Mouse (Mus musculus) liver, embryonic 14.5 days (tissue): ENCODE measurements around the gene Rab2b. TPM values are rescaled to one million over a fixed set of nuclear protein-coding genes. Genes with fewer than 3 reads are reported as not detected.

Experiments used
- ATAC-seq: fragments of 200-750 bp; cut with Nextera tagmentation; 2 replicates; pipeline ENCODE4 v1.8.0; 2017; ENCODE audit warnings: moderate number of reproducible peaks, mild to moderate bottlenecking, moderate library complexity; ENCODE audit not compliant: insufficient read depth
- DNase-seq, 3 experiments: peaks; one replicate each; pipeline ENCODE4 v3.0.0-alpha.2; 2012 to 2013; ENCODE audit warnings: low read depth in 3 of 3, low spot score in 3 of 3
- H3K27ac ChIP-seq: fragments of 300-500 bp; sonication (generic); 2 replicates; pipeline ENCODE4 v1.5.1; 2014; ENCODE audit warnings: moderate library complexity, mild to moderate bottlenecking, control low read depth, inconsistent platforms
- H3K27me3 ChIP-seq: fragments of 300-500 bp; sonication (generic); 2 replicates; pipeline ENCODE4 v1.6.1; 2014; ENCODE audit warnings: mild to moderate bottlenecking, low read length, moderate library complexity; ENCODE audit not compliant: control insufficient read depth, insufficient read depth
- H3K36me3 ChIP-seq: fragments of 300-500 bp; sonication (generic); replicated peaks from 2 replicates; pipeline ENCODE4 v1.6.1; 2014; ENCODE audit warnings: low read depth; ENCODE audit not compliant: control insufficient read depth, insufficient read depth
- H3K4me1 ChIP-seq, 2 experiments: fragments of 200-500 bp in 1 of 2; fragments of 300-500 bp in 1 of 2; sonication (generic) in 1 of 2; replicated peaks; 2 replicates each; pipeline ENCODE4 v1.6.1; 2012 to 2014; ENCODE audit warnings: antibody characterized with exemption in 1 of 2, inconsistent platforms in 1 of 2, low read length in 1 of 2; ENCODE audit not compliant: control insufficient read depth in 2 of 2, insufficient read depth in 2 of 2
- H3K4me2 ChIP-seq: fragments of 300-500 bp; sonication (generic); 2 replicates; pipeline ENCODE4 v1.6.1; 2014; ENCODE audit warnings: low read depth, mild to moderate bottlenecking, control low read depth, moderate library complexity
- H3K4me3 ChIP-seq, 2 experiments: fragments of 200-500 bp in 1 of 2; fragments of 300-500 bp in 1 of 2; sonication (generic) in 1 of 2; 2 replicates each; pipeline ENCODE4 v1.5.1; 2012 to 2014; ENCODE audit warnings: low read depth in 2 of 2, low read length in 2 of 2, mild to moderate bottlenecking in 2 of 2, control low read depth in 1 of 2, inconsistent platforms in 1 of 2, moderate library complexity in 1 of 2; ENCODE audit not compliant: insufficient read depth in 1 of 2
- H3K9ac ChIP-seq: fragments of 300-500 bp; sonication (generic); replicated peaks from 2 replicates; pipeline ENCODE4 v1.6.1; 2014; ENCODE audit warnings: mild to moderate bottlenecking, control low read depth, moderate library complexity
- H3K9me3 ChIP-seq: fragments of 300-500 bp; sonication (generic); 2 replicates; pipeline ENCODE4 v1.6.1; 2016; ENCODE audit warnings: low read length, mixed read lengths; ENCODE audit not compliant: control insufficient read depth
- CTCF ChIP-seq: IDR thresholded peaks from 2 replicates; pipeline ENCODE4 v1.5.1; 2016; ENCODE audit warnings: antibody characterized with exemption, low read depth, control low read depth
- EP300 ChIP-seq: IDR thresholded peaks from 2 replicates; pipeline ENCODE4 v1.6.1; 2016; ENCODE audit warnings: antibody characterized with exemption, low read depth
- WGBS: fragments of 180-500 bp; shearing (Covaris S2); extraction: QIAGEN DNeasy Blood & Tissue Kit; methylation state at CpG from one replicate; pipeline ENCODE4 v1.1.7; 2014; ENCODE audit not compliant: insufficient replicate concordance; 5-methylcytosine and 5-hydroxymethylcytosine counted together
- polyA plus RNA-seq, 2 experiments: library from polyadenylated mRNA; depleted of rRNA in 1 of 2; stranded (reverse) in 1 of 2; unstranded in 1 of 2; fragments of >200 nt; fragmentation: Nextera tagmentation in 1 of 2; extraction: Ambion mirVana in 1 of 2; gene quantifications; 2 replicates each; pipeline versions ENCODE4 v1.2.1 to v1.2.3; 2012 to 2014

Gene Rab2b
- polyA plus RNA-seq, 2 experiments = 1.9 to 3.1 TPM

DNA sequence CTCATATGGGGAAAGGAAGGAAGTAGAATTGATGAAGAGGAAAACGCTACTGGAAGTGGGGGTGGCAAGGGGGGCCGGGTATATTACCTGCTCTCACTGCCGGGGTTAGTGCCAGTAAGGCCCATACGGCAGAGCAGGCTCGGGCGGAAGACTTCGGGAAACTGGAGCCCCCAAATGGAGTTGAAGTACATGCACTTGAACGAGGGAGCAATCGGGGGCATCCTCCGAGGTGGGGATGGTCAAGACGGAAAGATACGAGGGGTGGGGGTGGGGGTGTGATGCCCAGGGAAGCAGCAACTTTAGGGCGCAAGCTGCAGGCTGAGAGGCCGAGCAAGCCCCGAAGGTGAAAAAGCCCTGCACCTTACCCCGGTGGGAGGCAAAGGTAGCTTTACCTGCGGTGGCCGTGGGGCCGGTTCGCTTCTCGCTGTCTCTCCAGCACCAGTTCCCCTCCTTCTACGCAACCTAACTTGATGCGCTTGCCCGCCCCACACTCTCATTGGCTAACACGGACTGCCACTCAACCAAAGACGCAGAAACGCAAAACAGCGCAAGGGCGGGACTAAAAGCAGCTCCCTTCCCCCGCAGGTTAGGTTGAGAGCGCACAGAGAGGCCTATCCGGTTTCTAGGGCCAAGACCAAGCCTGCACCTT is 35.2 kb downstream of the Rab2b start:
- no peak for TF ChIP-seq CTCF
- TF ChIP-seq EP300 = no peak
- Histone ChIP-seq H3K9ac (peak overlapping the region; percentile 80), H3K9me3 (no peaks in the 10 kb centered on the region), H3K4me1 (peaks cover 6 to 17% of the 10 kb centered on the region in 2 experiments), H3K4me2 (peak overlapping the region; percentile 86), H3K27me3 (no peaks in the 10 kb centered on the region), H3K27ac (peak overlapping the region; percentile 31), H3K36me3 (no peaks in the 10 kb centered on the region), H3K4me3 (peak overlapping the region; percentile 80 to 81)
- peak; percentile 99 for ATAC-seq
- DNase-seq = peak; percentile 100
- WGBS = under 1% methylated on average over 32 of the region's 32 CpGs

DNA sequence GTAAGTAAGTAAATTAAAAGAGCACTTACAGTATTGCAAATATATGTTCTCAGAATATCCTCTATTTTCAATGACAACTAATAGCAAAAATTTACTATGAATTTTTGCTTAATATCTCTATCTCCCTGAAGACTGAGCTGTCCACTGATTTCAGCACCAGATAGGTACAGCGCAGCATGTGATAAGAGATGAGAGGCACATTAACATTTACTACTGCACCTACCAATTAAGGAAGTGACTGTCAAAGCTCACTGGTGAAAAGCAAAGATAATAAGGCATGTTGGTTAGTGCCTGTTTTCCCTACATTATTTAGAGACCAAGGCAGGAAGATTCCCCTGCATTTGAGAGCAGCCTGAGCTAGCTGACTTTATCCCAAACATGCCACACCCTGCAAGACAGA is 43.1 kb downstream of the Rab2b start:
- H3K27ac ChIP-seq = no peak overlapping the region
- no peak overlapping the region for H3K4me2 ChIP-seq
- H3K4me3 ChIP-seq = no peak overlapping the region
- no peaks in the 10 kb centered on the region for H3K9me3 ChIP-seq
- WGBS = 65% methylated on average over 1 of the region's 1 CpGs
- H3K4me1 ChIP-seq = no peaks in the 10 kb centered on the region; a peak in 1 of 4 replicates
- ATAC-seq (no peak), DNase-seq (no peak)
- H3K9ac ChIP-seq = no peak overlapping the region
- H3K27me3 ChIP-seq = no peaks in the 10 kb centered on the region
- no peak for TF ChIP-seq CTCF
- TF ChIP-seq EP300 = no peak
- H3K36me3 ChIP-seq = peaks cover 46% of the 10 kb centered on the region

DNA sequence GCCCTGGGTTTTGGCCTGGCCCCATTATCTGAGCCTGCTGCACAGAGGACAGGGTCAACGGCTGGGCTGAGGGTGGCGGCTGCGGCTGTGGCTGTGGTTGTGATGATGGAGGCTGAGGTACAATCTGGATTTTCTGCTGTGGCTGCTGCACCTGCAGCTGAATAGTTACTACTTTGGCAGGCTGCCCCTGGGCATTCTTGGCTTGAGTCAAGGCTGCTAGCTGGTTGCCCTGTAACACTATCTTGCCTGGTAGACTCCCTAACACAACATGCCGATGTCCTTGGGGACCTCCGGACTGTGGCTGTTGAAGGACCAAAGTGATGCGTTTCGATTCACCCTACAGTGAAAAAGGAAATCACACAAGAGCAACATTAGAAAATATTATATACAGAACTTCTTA is 44.2 kb downstream of the Rab2b start:
- Histone ChIP-seq H3K4me2 (no peak overlapping the region), H3K4me3 (no peak overlapping the region), H3K27ac (no peak overlapping the region), H3K9ac (no peak overlapping the region), H3K27me3 (no peaks in the 10 kb centered on the region), H3K36me3 (peaks cover 57% of the 10 kb centered on the region), H3K9me3 (no peaks in the 10 kb centered on the region), H3K4me1 (no peaks in the 10 kb centered on the region)
- no peak for DNase-seq
- TF ChIP-seq CTCF (no peak), EP300 (no peak)
- ATAC-seq = no peak
- WGBS = 80% methylated on average over 7 of the region's 7 CpGs

DNA sequence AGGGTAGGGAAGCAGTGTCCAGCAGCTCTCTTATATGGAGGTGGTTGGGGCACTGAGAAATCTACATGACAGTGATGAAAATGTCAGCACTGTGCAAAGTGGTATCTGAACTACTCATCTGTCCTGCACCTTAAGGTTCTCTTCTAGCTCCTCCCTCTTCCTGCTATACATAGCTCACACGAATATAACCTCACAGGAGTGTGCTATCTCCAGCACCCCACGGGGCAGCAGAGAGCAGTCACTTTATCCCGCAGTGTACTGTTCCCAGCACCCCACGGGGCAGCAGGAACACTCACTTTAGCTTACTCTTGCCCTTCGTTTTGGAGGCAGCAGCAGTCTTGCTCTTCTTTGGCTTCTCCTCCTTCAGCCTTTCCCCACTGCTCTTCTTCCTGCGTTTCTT is 47.1 kb downstream of the Rab2b start:
- Histone ChIP-seq H3K36me3 (peaks cover 66% of the 10 kb centered on the region), H3K9me3 (no peaks in the 10 kb centered on the region), H3K9ac (no peak overlapping the region), H3K4me3 (no peak overlapping the region), H3K4me1 (no peaks in the 10 kb centered on the region), H3K4me2 (no peak overlapping the region), H3K27ac (no peak overlapping the region), H3K27me3 (no peaks in the 10 kb centered on the region)
- ATAC-seq = no peak
- WGBS = 73% methylated on average over 6 of the region's 6 CpGs
- DNase-seq = no peak
- TF ChIP-seq EP300 (no peak), CTCF (no peak)

DNA sequence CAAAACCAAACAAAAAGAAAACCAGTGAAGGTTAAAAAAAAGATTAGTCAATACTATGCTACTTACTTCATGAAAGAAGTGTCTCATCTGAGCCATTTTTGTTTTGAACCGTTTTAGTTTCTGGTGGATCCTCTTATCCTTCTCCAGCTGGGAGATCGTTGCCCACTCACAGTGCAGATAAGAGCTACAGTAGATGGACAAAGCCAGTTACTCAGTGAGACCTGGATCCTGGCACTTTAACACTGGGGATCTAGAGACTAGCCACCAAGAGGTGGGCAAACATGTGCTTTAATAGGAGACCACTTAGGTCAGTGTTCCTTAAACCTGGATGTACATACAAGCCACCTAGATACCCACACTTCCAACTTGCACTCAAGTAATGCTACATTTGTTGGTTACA is 53.4 kb downstream of the Rab2b start:
- H3K9ac ChIP-seq = no peak overlapping the region
- no peak overlapping the region for H3K27ac ChIP-seq
- H3K9me3 ChIP-seq = no peaks in the 10 kb centered on the region
- ATAC-seq = no peak
- TF ChIP-seq CTCF (no peak), EP300 (peak; percentile 28; the same call in 1 of the 2 replicates)
- H3K4me3 ChIP-seq = no peak overlapping the region
- WGBS = 50% methylated on average over 2 of the region's 2 CpGs
- peaks cover 64% of the 10 kb centered on the region for H3K36me3 ChIP-seq
- no peak overlapping the region for H3K4me2 ChIP-seq
- 0 out of 4 replicates have a peak, but pooled peaks cover 0 to 2% of the 10 kb centered on the region in 2 experiments for H3K4me1 ChIP-seq
- no peak for DNase-seq
- no peaks in the 10 kb centered on the region for H3K27me3 ChIP-seq
